Mouse (Mus musculus): ENCODE data around the gene Matn4. TPM values are rescaled to one million over a fixed set of nuclear protein-coding genes. Genes with fewer than 3 reads are reported as not detected.
A peak's percentile ranks its signal among the peaks of the same experiment; 100 is the strongest.

The Matn4 gene
- polyA plus RNA-seq, 2 experiments, result 30.2 to 362 TPM

DNA sequence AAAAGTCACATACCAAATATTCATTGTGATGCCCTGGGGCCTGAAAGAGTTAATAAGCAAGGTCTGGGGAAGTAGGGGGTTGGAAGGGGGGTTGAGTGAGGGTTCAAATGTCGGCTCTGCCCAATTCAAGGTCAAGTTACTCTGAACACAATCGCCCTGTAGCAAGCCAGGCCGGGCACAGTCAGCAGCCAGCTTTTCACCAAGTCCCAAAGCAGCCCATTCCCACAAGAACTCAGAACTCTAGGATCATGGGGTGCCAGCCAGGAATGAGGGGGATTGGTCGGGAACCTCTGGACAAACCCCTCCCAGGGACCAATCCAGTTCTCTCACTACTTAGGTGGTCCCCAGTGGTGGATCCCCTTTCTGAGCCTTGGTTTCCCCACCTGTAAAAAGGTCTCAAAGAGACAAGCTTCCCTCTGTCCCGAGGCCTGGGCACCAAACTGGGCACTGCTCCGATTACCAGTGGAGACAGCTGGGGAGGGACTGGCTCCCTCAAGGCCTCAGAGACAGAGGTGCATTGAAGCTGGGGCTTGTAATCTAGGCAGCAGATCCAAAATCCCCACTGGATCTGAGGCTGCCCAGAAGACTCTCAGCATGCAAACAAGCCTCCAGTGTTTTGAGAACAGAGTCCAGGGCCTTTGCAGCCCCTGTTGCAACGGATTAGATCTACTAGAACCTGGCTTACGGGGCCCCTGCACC is 31.4 kb upstream of the Matn4 start:
- no peak for DNase-seq (ENCODE audit: low spot score)
- H3K4me1 ChIP-seq (ENCODE audit: control insufficient read depth, insufficient read depth, low read length), result peaks cover 85% of the 10 kb centered on the region
- WGBS, result 17% methylated on average over 8 of the region's 8 CpGs

DNA sequence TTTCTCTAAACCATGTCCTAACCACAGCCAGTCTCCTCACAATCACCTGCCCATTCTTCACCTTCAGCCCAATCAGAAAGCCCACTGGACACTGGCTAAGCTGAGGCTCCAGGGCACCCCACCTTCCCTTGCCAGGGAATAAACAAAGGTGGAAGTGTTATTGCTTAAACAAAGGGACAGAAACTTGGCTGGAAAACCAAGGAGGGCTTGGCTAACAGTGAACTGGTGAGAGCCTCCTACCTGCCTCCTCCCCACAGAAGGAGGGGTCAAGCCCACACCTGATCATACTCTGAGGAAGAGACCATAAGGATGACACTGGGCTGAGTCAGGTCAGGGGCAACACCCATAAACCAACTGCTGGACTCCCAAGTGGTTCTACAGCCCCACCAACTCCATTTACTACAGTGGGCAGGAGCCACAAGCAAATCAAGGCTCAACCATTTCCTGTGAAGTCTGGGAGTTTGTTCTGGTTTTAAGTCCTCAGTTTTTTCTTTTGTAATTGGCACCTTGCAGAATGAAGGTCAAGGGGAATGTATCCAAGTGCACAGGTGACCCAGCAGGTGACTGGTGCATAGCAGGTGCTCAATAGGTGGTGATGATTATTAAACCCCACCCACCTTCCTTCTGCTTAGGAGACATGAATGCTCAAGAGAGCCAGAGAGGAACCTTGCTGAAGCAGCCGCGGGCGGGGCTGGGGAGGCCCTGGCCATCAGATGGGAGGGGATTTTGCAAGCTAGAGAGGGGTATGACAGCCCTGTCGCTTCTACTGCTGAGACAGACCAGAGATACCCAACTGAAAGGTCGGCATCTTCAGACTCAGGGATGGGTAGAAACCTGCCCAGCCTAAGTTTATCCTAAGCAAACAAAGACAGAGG is 30.5 kb upstream of the Matn4 start:
- no peak for ATAC-seq (ENCODE audit: low FRiP score, low read depth)
- 34% methylated on average over 5 of the region's 5 CpGs for WGBS
- TF ChIP-seq POLR2A (IDR thresholded peaks at IDR 0.05; ENCODE audit: borderline replicate concordance, extremely low read depth, insufficient read depth, insufficient read length), result no peak
- H3K4me2 ChIP-seq (replicated peaks; ENCODE audit: low read depth, low read length, severe bottlenecking), result no peak overlapping the region
- H3K9ac ChIP-seq (ENCODE audit: low read depth, low read length, severe bottlenecking), result no peak overlapping the region
- H3K27me3 ChIP-seq (ENCODE audit: control insufficient read depth, insufficient read depth, low read length), result no peaks in the 10 kb centered on the region
- H3K4me3 ChIP-seq (replicated peaks; ENCODE audit: low read length), result no peak overlapping the region
- H3K36me3 ChIP-seq (ENCODE audit: control insufficient read depth, insufficient read depth, low read length), result no peaks in the 10 kb centered on the region
- no peak overlapping the region for H3K27ac ChIP-seq (replicated peaks; ENCODE audit: low read depth, low read length)
- peaks cover 84% of the 10 kb centered on the region for H3K4me1 ChIP-seq (ENCODE audit: control insufficient read depth, insufficient read depth, low read length)
- no peak for DNase-seq (ENCODE audit: low spot score)
- no peaks in the 10 kb centered on the region for H3K9me3 ChIP-seq (ENCODE audit: control insufficient read depth, low read length)

More for the DNA sequence above, 31.4 kb upstream of the Matn4 start:
- peak overlapping the region; percentile 55 for H3K27ac ChIP-seq (replicated peaks; ENCODE audit: low read depth, low read length)
- H3K4me2 ChIP-seq (replicated peaks; ENCODE audit: low read depth, low read length, severe bottlenecking), result peak overlapping the region; percentile 13; the same call in 1 of the 2 replicates
- no peak for TF ChIP-seq POLR2A (IDR thresholded peaks at IDR 0.05; ENCODE audit: borderline replicate concordance, extremely low read depth, insufficient read depth, insufficient read length)
- H3K27me3 ChIP-seq (ENCODE audit: control insufficient read depth, insufficient read depth, low read length), result no peaks in the 10 kb centered on the region
- H3K9me3 ChIP-seq (ENCODE audit: control insufficient read depth, low read length), result no peaks in the 10 kb centered on the region
- H3K9ac ChIP-seq (ENCODE audit: low read depth, low read length, severe bottlenecking), result no peak overlapping the region
- H3K36me3 ChIP-seq (ENCODE audit: control insufficient read depth, insufficient read depth, low read length), result no peaks in the 10 kb centered on the region
- H3K4me3 ChIP-seq (replicated peaks; ENCODE audit: low read length), result no peak overlapping the region
- 0 out of 2 replicates have a peak, but pooled peaks have one; percentile 8 for ATAC-seq (ENCODE audit: low FRiP score, low read depth)

DNA sequence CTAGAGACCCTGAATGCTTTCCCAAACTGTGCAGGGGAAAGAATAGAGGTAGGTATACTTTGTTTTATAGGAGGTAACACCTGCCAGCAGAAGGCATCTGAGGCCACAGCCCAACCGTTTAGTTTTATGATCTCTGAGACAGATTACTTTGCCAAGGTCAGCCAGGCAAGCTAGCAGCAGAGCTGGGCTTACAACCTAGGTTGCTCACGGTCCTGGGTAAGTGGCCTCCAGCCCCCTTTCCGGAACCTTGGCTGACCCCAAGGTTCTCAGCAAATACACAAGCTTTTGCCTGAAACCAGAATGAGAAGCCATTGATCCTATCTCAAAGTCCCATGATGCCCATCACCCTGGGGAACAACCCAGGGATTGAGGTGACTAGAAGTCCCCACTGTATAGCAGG is 29.7 kb upstream of the Matn4 start:
- Histone ChIP-seq H3K4me1 (ENCODE audit: control insufficient read depth, insufficient read depth, low read length) (peaks cover 81% of the 10 kb centered on the region), H3K9ac (ENCODE audit: low read depth, low read length, severe bottlenecking) (no peak overlapping the region), H3K9me3 (ENCODE audit: control insufficient read depth, low read length) (no peaks in the 10 kb centered on the region), H3K4me2 (replicated peaks; ENCODE audit: low read depth, low read length, severe bottlenecking) (no peak overlapping the region), H3K27ac (replicated peaks; ENCODE audit: low read depth, low read length) (no peak overlapping the region), H3K36me3 (ENCODE audit: control insufficient read depth, insufficient read depth, low read length) (peaks cover 3% of the 10 kb centered on the region; the same call in 1 of the 2 replicates), H3K4me3 (replicated peaks; ENCODE audit: low read length) (no peak overlapping the region), H3K27me3 (ENCODE audit: control insufficient read depth, insufficient read depth, low read length) (no peaks in the 10 kb centered on the region)
- TF ChIP-seq POLR2A (IDR thresholded peaks at IDR 0.05; ENCODE audit: borderline replicate concordance, extremely low read depth, insufficient read depth, insufficient read length), result no peak
- ATAC-seq (ENCODE audit: low FRiP score, low read depth), result no peak
- no peak for DNase-seq (ENCODE audit: low spot score)
- WGBS, result 42% methylated on average over 3 of the region's 3 CpGs

DNA sequence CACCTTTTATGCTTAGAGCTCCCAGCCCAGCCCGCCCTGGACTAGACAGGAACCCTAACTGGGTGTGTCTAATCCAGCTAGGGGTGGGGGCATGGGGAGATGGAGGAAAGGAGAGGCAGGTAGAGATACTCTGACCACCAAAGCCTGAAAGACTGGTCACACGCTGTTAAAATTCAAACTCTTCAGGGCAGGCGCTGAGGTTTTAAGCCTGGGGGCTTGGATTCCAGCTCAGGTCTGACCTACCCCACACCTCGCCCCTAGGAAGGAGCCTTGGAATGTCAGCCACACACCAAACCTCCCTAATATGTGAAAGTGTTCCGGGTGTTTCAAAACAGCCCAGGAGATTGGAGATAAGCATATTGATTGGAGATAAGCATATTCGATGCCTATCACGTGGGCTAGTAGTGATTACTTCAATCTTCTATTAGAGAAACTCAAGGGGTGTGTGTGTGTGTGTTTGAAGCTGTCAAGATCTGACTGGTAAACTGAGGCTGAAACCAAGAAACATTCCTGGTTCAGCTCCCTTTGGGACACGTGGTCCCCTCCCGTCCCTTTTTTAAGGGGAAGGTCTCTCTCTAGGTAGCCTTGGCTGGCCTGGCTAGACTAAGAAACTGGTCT is 28.4 kb upstream of the Matn4 start:
- Histone ChIP-seq H3K4me1 (ENCODE audit: control insufficient read depth, insufficient read depth, low read length) (peaks cover 75% of the 10 kb centered on the region), H3K27ac (replicated peaks; ENCODE audit: low read depth, low read length) (0 out of 2 replicates have a peak overlapping the region, but pooled peaks have one; percentile 26)
- no peak for DNase-seq (ENCODE audit: low spot score)

More for the DNA sequence above, 28.4 kb upstream of the Matn4 start:
- Histone ChIP-seq H3K4me3 (replicated peaks; ENCODE audit: low read length) (no peak overlapping the region), H3K36me3 (ENCODE audit: control insufficient read depth, insufficient read depth, low read length) (peaks cover 11% of the 10 kb centered on the region), H3K4me2 (replicated peaks; ENCODE audit: low read depth, low read length, severe bottlenecking) (peak overlapping the region; percentile 20), H3K9ac (ENCODE audit: low read depth, low read length, severe bottlenecking) (0 out of 2 replicates have a peak overlapping the region, but pooled peaks have one; percentile 12), H3K9me3 (ENCODE audit: control insufficient read depth, low read length) (no peaks in the 10 kb centered on the region), H3K27me3 (ENCODE audit: control insufficient read depth, insufficient read depth, low read length) (no peaks in the 10 kb centered on the region)
- WGBS, result 69% methylated on average over 9 of the region's 9 CpGs
- ATAC-seq (ENCODE audit: low FRiP score, low read depth), result no peak
- no peak for TF ChIP-seq POLR2A (IDR thresholded peaks at IDR 0.05; ENCODE audit: borderline replicate concordance, extremely low read depth, insufficient read depth, insufficient read length)

Data from limb, embryonic 14.5 days (tissue).